Mouse (Mus musculus) gastrocnemius, postnatal 4 days (tissue): Measurements from ENCODE around the gene Scarf1. TPM values are rescaled to one million over a fixed set of nuclear protein-coding genes. Genes with fewer than 3 reads are reported as not detected.

Experiments used
- DNase-seq, 2 experiments: peaks; one replicate each; pipeline ENCODE4 v3.0.0; 2021 to 2022; ENCODE audit warnings: low spot score in 2 of 2, mixed read lengths in 2 of 2
- total RNA-seq, 2 experiments: library from RNA; stranded (reverse); gene quantifications; 2 replicates each; pipeline ENCODE4 v1.2.3; 2021

The Scarf1 gene
- total RNA-seq, 2 experiments from 2014 or later, result 7.5 to 9.0 TPM

- no peak for DNase-seq
Measured at GRCm38 (mm10) chr11:75560530-75561409, 47.4 kb downstream of the Scarf1 start.

- no peak for DNase-seq
Measured at GRCm38 (mm10) chr11:75561410-75561791, 48.1 kb downstream of the Scarf1 start.

- DNase-seq, result no peak
Measured at GRCm38 (mm10) chr11:75562840-75563239, 49.5 kb downstream of the Scarf1 start.

GRCm38 (mm10) chr11:75563851-75564548, 50.7 kb downstream of the Scarf1 start:
- no peak for DNase-seq

- peak in 1 of 2 experiments; percentile 44 for DNase-seq
Measured at GRCm38 (mm10) chr11:75565849-75566248, 52.5 kb downstream of the Scarf1 start.

- no peak for DNase-seq
Measured at GRCm38 (mm10) chr11:75566276-75567196, 53.2 kb downstream of the Scarf1 start.

- no peak for DNase-seq
Measured at GRCm38 (mm10) chr11:75567346-75568114, 54.2 kb downstream of the Scarf1 start.

- no peak for DNase-seq
Measured at GRCm38 (mm10) chr11:75568115-75568511, 54.8 kb downstream of the Scarf1 start.

- DNase-seq, result no peak
Measured at GRCm38 (mm10) chr11:75568962-75569361, 55.6 kb downstream of the Scarf1 start.

- no peak for DNase-seq
Measured at GRCm38 (mm10) chr11:75570375-75571125, 57.2 kb downstream of the Scarf1 start.

GRCm38 (mm10) chr11:75571126-75571990, 58.0 kb downstream of the Scarf1 start:
- no peak for DNase-seq

GRCm38 (mm10) chr11:75572301-75572791, 59.0 kb downstream of the Scarf1 start:
- no peak for DNase-seq

- peak; percentile 83 to 92 for DNase-seq
Measured at GRCm38 (mm10) chr11:75572854-75573650, 59.7 kb downstream of the Scarf1 start.

- no peak for DNase-seq
Measured at GRCm38 (mm10) chr11:75574378-75575123, 61.2 kb downstream of the Scarf1 start.

GRCm38 (mm10) chr11:75575560-75576123, 62.3 kb downstream of the Scarf1 start:
- no peak for DNase-seq
